Mouse (Mus musculus) hindbrain, embryonic 14.5 days (tissue): ENCODE data around the gene Sfpq. TPM values are rescaled to one million over a fixed set of nuclear protein-coding genes. Genes with fewer than 3 reads are reported as not detected.
A peak's percentile ranks its signal among the peaks of the same experiment; 100 is the strongest.

Source experiments
- ATAC-seq: fragments of 200-750 bp; cut with Nextera tagmentation; 2 replicates; pipeline ENCODE4 v1.8.0; 2017; ENCODE audit warnings: moderate number of reproducible peaks, mild to moderate bottlenecking, moderate TSS enrichment, moderate library complexity; ENCODE audit not compliant: low FRiP score
- DNase-seq: peaks from one replicate; pipeline ENCODE4 v3.0.0-alpha.2; 2015; ENCODE audit warnings: low spot score
- H3K27ac ChIP-seq: fragments of 300-500 bp; sonication (generic); 2 replicates; pipeline ENCODE4 v1.5.1; 2014; ENCODE audit warnings: mild to moderate bottlenecking, moderate library complexity
- H3K27me3 ChIP-seq: fragments of 300-500 bp; sonication (generic); 2 replicates; pipeline ENCODE4 v1.6.1; 2014; ENCODE audit warnings: mild to moderate bottlenecking, low read length, mixed read lengths; ENCODE audit not compliant: control insufficient read depth, insufficient read depth
- H3K36me3 ChIP-seq: fragments of 300-500 bp; sonication (generic); replicated peaks from 2 replicates; pipeline ENCODE4 v1.6.1; 2014; ENCODE audit not compliant: control insufficient read depth, insufficient read depth
- H3K4me1 ChIP-seq: fragments of 300-500 bp; sonication (generic); replicated peaks from 2 replicates; pipeline ENCODE4 v1.6.1; 2014; ENCODE audit warnings: antibody characterized with exemption, low read length, mixed read lengths; ENCODE audit not compliant: control insufficient read depth, insufficient read depth
- H3K4me2 ChIP-seq: fragments of 300-500 bp; sonication (generic); replicated peaks from 2 replicates; pipeline ENCODE4 v1.6.1; 2014; ENCODE audit warnings: mild to moderate bottlenecking, moderate library complexity
- H3K4me3 ChIP-seq: fragments of 300-500 bp; sonication (generic); replicated peaks from 2 replicates; pipeline ENCODE4 v1.5.1; 2014; ENCODE audit warnings: mild to moderate bottlenecking, low read length
- H3K9ac ChIP-seq: fragments of 300-500 bp; sonication (generic); 2 replicates; pipeline ENCODE4 v1.6.1; 2014
- H3K9me3 ChIP-seq: fragments of 300-500 bp; sonication (generic); 2 replicates; pipeline ENCODE4 v1.6.1; 2016; ENCODE audit warnings: low read length; ENCODE audit not compliant: control insufficient read depth
- WGBS: fragments of 180-500 bp; shearing (Covaris S2); extraction: QIAGEN DNeasy Blood & Tissue Kit; methylation state at CpG from one replicate; pipeline ENCODE4 v1.1.7; 2014; 5-methylcytosine and 5-hydroxymethylcytosine counted together
- polyA plus RNA-seq: library from polyadenylated mRNA; unstranded; fragments of >200 nt; fragmentation: Nextera tagmentation; extraction: Ambion mirVana; gene quantifications from 2 replicates; pipeline ENCODE4 v1.2.1, GENCODE M21; 2014

The Sfpq gene
- polyA plus RNA-seq, 1 experiment from 2014 or later, result 92.5 TPM

GRCm38 (mm10) chr4:127043540-127043939, 22.4 kb downstream of the Sfpq start:
- Histone ChIP-seq H3K9ac (no peak overlapping the region), H3K27me3 (no peaks in the 10 kb centered on the region), H3K36me3 (peaks cover 97% of the 10 kb centered on the region), H3K4me1 (no peaks in the 10 kb centered on the region), H3K4me2 (no peak overlapping the region), H3K27ac (no peak overlapping the region), H3K4me3 (no peak overlapping the region), H3K9me3 (no peaks in the 10 kb centered on the region)
- ATAC-seq (no peak), DNase-seq (no peak)
- 86% methylated on average over 4 of the region's 4 CpGs for WGBS

DNA sequence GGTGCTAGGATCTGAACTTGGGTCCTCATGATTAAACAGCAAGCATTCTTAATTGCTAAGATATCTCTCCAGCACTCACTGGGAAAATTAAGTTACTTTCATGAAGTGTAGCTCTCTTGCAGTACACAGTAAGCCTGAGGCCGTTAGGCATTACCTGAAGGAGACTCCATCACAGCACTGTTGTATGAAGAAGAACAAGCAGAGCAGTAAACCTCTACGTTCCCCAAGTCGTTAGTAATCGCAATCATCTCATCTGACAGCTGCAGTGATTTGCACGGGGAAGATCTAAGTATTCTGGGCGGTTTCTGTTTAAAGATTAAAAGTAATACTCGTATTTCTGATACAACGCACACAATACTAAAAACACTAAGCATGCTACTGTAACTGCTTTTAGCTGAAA, 30.0 kb downstream of the Sfpq start:
- Histone ChIP-seq H3K36me3 (peaks cover 80% of the 10 kb centered on the region), H3K27me3 (no peaks in the 10 kb centered on the region), H3K9me3 (no peaks in the 10 kb centered on the region), H3K9ac (no peak overlapping the region), H3K4me2 (no peak overlapping the region), H3K4me1 (no peaks in the 10 kb centered on the region), H3K4me3 (no peak overlapping the region), H3K27ac (no peak overlapping the region)
- ATAC-seq (no peak), DNase-seq (no peak)
- 91% methylated on average over 8 of the region's 8 CpGs for WGBS

DNA sequence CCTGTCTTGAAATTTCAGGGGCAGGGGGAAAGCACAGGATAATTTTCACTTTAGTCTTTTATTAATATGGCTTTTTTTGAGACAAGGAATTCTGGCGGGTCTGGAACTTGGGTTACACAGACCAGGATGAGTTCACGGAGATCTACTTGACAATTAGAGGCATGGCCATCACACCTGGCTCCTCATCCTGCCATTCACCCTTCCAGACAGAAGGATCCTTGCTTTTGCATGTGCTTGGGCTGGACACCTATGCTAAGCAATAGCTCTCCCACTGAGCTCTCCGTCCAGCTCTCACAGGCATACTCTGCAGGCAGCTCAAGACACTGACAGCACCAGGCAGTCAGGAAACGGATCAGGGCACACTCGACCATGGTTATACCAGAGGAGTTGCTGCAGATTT, 31.9 kb downstream of the Sfpq start:
- H3K4me1 ChIP-seq, result no peaks in the 10 kb centered on the region
- H3K9me3 ChIP-seq, result no peaks in the 10 kb centered on the region
- no peaks in the 10 kb centered on the region for H3K27me3 ChIP-seq
- peaks cover 75% of the 10 kb centered on the region for H3K36me3 ChIP-seq
- no peak overlapping the region for H3K9ac ChIP-seq
- ATAC-seq, result no peak
- H3K27ac ChIP-seq, result no peak overlapping the region
- no peak overlapping the region for H3K4me3 ChIP-seq
- 95% methylated on average over 5 of the region's 5 CpGs for WGBS
- H3K4me2 ChIP-seq, result no peak overlapping the region
- DNase-seq, result no peak

DNA sequence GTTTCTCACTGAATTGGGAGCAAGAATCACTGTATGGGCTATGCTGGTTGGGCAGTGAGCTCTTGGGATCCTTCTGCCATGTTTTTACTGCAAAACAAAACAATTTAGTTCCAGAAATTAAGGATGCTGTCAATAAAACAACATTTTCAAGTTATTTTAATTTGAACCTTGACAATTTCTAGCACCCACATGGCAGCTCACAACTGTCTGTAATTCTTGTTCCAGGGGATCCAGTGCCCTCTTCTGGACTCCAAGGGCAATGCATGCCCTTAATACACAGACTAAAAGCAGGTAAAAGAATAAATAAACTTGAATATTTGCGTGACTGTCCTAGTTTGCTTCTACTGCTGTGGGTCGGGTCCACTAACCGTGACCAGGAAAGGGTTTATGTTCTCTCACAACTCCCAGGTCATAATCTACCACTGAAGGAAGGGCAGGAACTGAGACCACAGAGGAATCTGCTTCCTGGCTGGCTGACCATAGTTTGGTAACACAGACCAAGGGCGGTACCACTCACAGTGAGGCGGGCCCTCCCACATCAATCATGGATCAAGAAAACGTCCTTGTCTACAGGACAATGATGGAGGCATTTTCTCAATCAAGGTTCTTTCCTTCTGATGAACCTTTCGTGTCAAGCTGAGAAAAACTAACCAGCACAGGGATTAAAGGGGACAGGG, 33.5 kb downstream of the Sfpq start:
- no peak overlapping the region for H3K9ac ChIP-seq
- ATAC-seq (no peak), DNase-seq (no peak)
- peaks cover 68% of the 10 kb centered on the region for H3K36me3 ChIP-seq
- H3K4me2 ChIP-seq, result no peak overlapping the region
- no peaks in the 10 kb centered on the region for H3K27me3 ChIP-seq
- no peaks in the 10 kb centered on the region for H3K4me1 ChIP-seq
- H3K4me3 ChIP-seq, result no peak overlapping the region
- no peak overlapping the region for H3K27ac ChIP-seq
- H3K9me3 ChIP-seq, result no peaks in the 10 kb centered on the region
- WGBS, result 85% methylated on average over 7 of the region's 7 CpGs

- Histone ChIP-seq H3K9ac (peak within 1 kb of the TSS; percentile 68), H3K36me3 (peaks cover 22% of the 10 kb centered on the region), H3K9me3 (no peaks in the 10 kb centered on the region), H3K27ac (peak within 1 kb of the TSS; percentile 69), H3K4me1 (peaks cover 6% of the 10 kb centered on the region), H3K27me3 (no peaks in the 10 kb centered on the region), H3K4me3 (peak within 1 kb of the TSS; percentile 71), H3K4me2 (peak within 1 kb of the TSS; percentile 89)
- WGBS, result under 1% methylated on average over 38 of the region's 38 CpGs
- peak; percentile 87 for ATAC-seq
- DNase-seq, result peak; percentile 91
Measured at GRCm38 (mm10) chr4:127060585-127061290, 39.6 kb downstream of the Sfpq start, which contains the start of gene Zmym1. Gene Zmym1 (minus strand): TSS chr4:127061152.

GRCm38 (mm10) chr4:127064051-127064450, 42.9 kb downstream of the Sfpq start:
- Histone ChIP-seq H3K9me3 (no peaks in the 10 kb centered on the region), H3K9ac (no peak overlapping the region), H3K4me1 (peaks cover 6% of the 10 kb centered on the region), H3K27ac (no peak overlapping the region), H3K4me3 (no peak overlapping the region), H3K36me3 (no peaks in the 10 kb centered on the region), H3K4me2 (no peak overlapping the region), H3K27me3 (no peaks in the 10 kb centered on the region)
- DNase-seq, result no peak
- 40% methylated on average over 1 of the region's 1 CpGs for WGBS
- no peak for ATAC-seq

DNA sequence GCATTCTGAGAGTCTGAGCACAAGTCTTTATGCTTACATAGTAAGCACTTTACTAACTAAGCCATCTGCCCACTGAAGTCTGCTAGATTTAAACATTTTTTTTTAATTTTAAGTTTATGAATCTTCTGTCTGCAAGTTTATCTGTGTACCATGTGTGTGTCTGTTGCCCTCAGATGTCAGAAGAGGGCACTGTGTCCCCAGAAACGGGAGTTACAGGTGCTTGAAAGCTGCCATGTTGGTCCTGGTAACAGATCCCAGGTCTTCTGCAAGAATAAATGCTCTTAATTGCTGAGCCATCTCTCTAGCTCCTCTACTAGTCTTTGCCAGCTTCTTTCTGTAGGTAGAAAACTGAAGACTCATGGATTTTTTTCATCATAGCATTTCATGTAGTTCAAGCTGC, 53.8 kb downstream of the Sfpq start:
- H3K4me2 ChIP-seq, result no peak overlapping the region

DNA sequence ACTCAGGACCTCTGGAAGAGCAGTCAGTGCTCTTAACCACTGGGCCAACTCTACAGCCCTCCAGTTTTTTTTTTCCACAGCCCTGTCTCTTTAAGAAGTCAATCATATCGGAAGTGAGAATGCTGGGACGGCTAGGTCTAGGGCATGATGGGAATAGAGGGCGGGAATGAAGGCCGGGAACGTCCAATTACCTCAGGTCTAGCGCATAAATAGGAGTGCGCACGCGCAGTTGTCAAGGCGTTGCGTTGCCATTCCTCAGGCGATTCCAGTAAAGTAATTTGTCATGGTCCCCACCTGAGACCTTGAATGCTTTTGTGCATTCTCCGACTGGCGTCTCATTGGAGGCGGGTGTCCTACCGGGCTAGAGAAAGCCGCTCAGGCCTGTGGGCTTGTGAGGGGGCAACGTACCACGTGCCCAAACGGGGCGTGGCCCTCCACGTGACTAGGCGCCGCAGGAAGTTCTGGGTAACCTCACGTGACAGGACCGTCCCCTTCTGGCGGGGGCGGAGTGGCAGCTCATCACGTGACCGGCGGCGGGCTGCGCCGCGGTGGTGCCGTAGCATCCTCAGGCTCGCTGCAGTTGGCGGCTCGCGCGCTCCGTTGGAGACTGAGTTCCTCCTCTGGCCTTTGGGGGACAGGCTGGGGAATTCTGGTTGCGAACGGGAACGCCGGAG, 55.9 kb downstream of the Sfpq start, which contains the start of gene Zmym6:
TSS of gene Zmym6 (plus strand) at position 509 of the 674 bp plus-strand sequence.
- peak within 1 kb of the TSS; percentile 96 for H3K27ac ChIP-seq
- H3K4me3 ChIP-seq, result peak within 1 kb of the TSS; percentile 48
- H3K27me3 ChIP-seq, result no peaks in the 10 kb centered on the region
- no peaks in the 10 kb centered on the region for H3K36me3 ChIP-seq
- H3K9me3 ChIP-seq, result no peaks in the 10 kb centered on the region
- peak within 1 kb of the TSS; percentile 64 for H3K4me2 ChIP-seq
- DNase-seq (peak; percentile 96), ATAC-seq (peak; percentile 98)
- peak within 1 kb of the TSS; percentile 63 for H3K9ac ChIP-seq
- under 1% methylated on average over 46 of the region's 46 CpGs for WGBS
- H3K4me1 ChIP-seq, result peaks cover 15% of the 10 kb centered on the region

More for the DNA sequence above, 53.8 kb downstream of the Sfpq start:
- Histone ChIP-seq H3K36me3 (no peaks in the 10 kb centered on the region), H3K9ac (no peak overlapping the region), H3K4me3 (no peak overlapping the region), H3K27ac (no peak overlapping the region), H3K4me1 (peaks cover 15% of the 10 kb centered on the region), H3K9me3 (no peaks in the 10 kb centered on the region), H3K27me3 (no peaks in the 10 kb centered on the region)
- DNase-seq (no peak), ATAC-seq (no peak)
- 62% methylated on average over 1 of the region's 1 CpGs for WGBS

DNA sequence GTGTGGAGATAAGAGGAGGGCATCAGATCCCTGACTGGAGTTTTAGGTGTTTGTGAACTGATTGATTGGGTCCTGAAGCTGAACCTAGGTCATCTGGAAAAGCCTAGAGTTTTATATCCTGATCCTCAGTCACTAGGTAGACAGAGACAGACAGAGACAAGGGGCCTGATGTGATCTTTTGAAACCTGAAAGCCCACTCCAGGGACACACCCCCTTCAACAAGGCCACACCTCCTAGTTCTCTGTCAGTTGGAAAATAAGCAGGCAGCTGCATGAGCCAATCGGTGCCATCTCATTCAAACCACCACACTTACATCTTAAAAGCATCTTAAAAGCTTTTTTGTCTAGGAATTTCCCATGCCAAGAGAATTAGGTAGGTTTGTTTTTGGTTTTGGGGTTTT, 59.7 kb downstream of the Sfpq start:
- Histone ChIP-seq H3K27me3 (no peaks in the 10 kb centered on the region), H3K36me3 (no peaks in the 10 kb centered on the region), H3K27ac (no peak overlapping the region), H3K4me3 (no peak overlapping the region), H3K9ac (0 out of 2 replicates have a peak overlapping the region, but pooled peaks have one; percentile 11), H3K4me2 (no peak overlapping the region), H3K9me3 (no peaks in the 10 kb centered on the region), H3K4me1 (peaks cover 15% of the 10 kb centered on the region)
- DNase-seq (no peak), ATAC-seq (no peak)
- WGBS, result 43% methylated on average over 1 of the region's 1 CpGs
